Mouse (Mus musculus) myocyte (in vitro differentiated cells): ENCODE measurements around the gene Btbd6. TPM values are rescaled to one million over a fixed set of nuclear protein-coding genes. Genes with fewer than 3 reads are reported as not detected.

Experiments
- H3K27me3 ChIP-seq: one replicate; pipeline ENCODE4 v1.6.1; 2011; ENCODE audit not compliant: control insufficient read depth, insufficient read depth, insufficient read length
- H3K36me3 ChIP-seq: one replicate; pipeline ENCODE4 v1.6.1; 2011; ENCODE audit not compliant: control insufficient read depth, insufficient read depth
- H3K4me2 ChIP-seq: one replicate; pipeline ENCODE4 v1.6.1; 2011; ENCODE audit warnings: low read depth, control low read depth
- H3K4me3 ChIP-seq: one replicate; pipeline ENCODE4 v1.5.1; 2011; ENCODE audit warnings: mild to moderate bottlenecking, control low read depth, moderate library complexity
- H3K79me2 ChIP-seq: one replicate; pipeline ENCODE4 v1.6.1; 2011; ENCODE audit not compliant: control insufficient read depth, insufficient read depth
- H3ac ChIP-seq: one replicate; pipeline ENCODE4 v1.6.1; 2011; ENCODE audit not compliant: control insufficient read depth, insufficient read length
- CEBPB ChIP-seq: IDR thresholded peaks from 2 replicates; pipeline ENCODE4 v1.6.1; 2011; ENCODE audit warnings: mild to moderate bottlenecking, moderate library complexity; ENCODE audit not compliant: poor library complexity, insufficient read depth, severe bottlenecking
- E2F4 ChIP-seq: IDR thresholded peaks from one replicate; pipeline ENCODE4 v1.6.1; 2011; ENCODE audit warnings: mild to moderate bottlenecking, control low read depth, moderate library complexity; ENCODE audit not compliant: insufficient read depth
- MAX ChIP-seq: IDR thresholded peaks from one replicate; pipeline ENCODE4 v1.6.1; 2011; ENCODE audit warnings: low read depth, mild to moderate bottlenecking, control low read depth
- MYOD1 ChIP-seq, 3 experiments: IDR thresholded peaks; one replicate each; pipeline ENCODE4 v1.6.1; 2011; ENCODE audit warnings: control low read depth in 2 of 3, low read depth in 2 of 3, mild to moderate bottlenecking in 2 of 3, moderate library complexity in 1 of 3; ENCODE audit not compliant: insufficient read length in 2 of 3, control insufficient read depth in 1 of 3
- MYOG ChIP-seq, 3 experiments: IDR thresholded peaks; one replicate each; pipeline ENCODE4 v1.6.1; 2011; ENCODE audit warnings: control low read depth in 2 of 3, low read depth in 2 of 3, mild to moderate bottlenecking in 2 of 3; ENCODE audit not compliant: insufficient read length in 2 of 3, control insufficient read depth in 1 of 3, insufficient read depth in 1 of 3
- POLR2A ChIP-seq: IDR thresholded peaks from one replicate; pipeline ENCODE4 v1.6.1; 2011; ENCODE audit warnings: low read depth, mild to moderate bottlenecking, control low read depth, moderate library complexity; ENCODE audit not compliant: insufficient read length
- POLR2AphosphoS2 ChIP-seq: IDR thresholded peaks from one replicate; pipeline ENCODE4 v1.6.1; 2011; ENCODE audit warnings: low read depth, control low read depth; ENCODE audit not compliant: insufficient read length
- REST ChIP-seq: IDR thresholded peaks from one replicate; pipeline ENCODE4 v1.6.1; 2011; ENCODE audit warnings: mild to moderate bottlenecking, control low read depth, moderate library complexity; ENCODE audit not compliant: insufficient read depth, insufficient read length
- SRF ChIP-seq: IDR thresholded peaks from one replicate; pipeline ENCODE4 v1.6.1; 2011; ENCODE audit warnings: low read depth; ENCODE audit not compliant: control insufficient read depth, insufficient read length
- TCF12 ChIP-seq: IDR thresholded peaks from one replicate; pipeline ENCODE4 v1.6.1; 2011; ENCODE audit warnings: mild to moderate bottlenecking, control low read depth; ENCODE audit not compliant: poor library complexity, insufficient read depth, severe bottlenecking
- TCF3 ChIP-seq: IDR thresholded peaks from one replicate; pipeline ENCODE4 v1.6.1; 2011; ENCODE audit warnings: low read depth, control low read depth; ENCODE audit not compliant: insufficient read length
- USF1 ChIP-seq: IDR thresholded peaks from one replicate; pipeline ENCODE4 v1.6.1; 2011; ENCODE audit warnings: low read depth, mild to moderate bottlenecking, control low read depth, moderate library complexity
- polyA plus RNA-seq: library from polyadenylated mRNA; unstranded; fragments of >200 nt; fragmentation: generic; extraction: Trizol; gene quantifications from one replicate; pipeline ENCODE4 v1.2.1, GENCODE M21; 2012; ENCODE audit warnings: missing spikeins

Btbd6 gene
- polyA plus RNA-seq, 1 experiment = 16.3 TPM

DNA sequence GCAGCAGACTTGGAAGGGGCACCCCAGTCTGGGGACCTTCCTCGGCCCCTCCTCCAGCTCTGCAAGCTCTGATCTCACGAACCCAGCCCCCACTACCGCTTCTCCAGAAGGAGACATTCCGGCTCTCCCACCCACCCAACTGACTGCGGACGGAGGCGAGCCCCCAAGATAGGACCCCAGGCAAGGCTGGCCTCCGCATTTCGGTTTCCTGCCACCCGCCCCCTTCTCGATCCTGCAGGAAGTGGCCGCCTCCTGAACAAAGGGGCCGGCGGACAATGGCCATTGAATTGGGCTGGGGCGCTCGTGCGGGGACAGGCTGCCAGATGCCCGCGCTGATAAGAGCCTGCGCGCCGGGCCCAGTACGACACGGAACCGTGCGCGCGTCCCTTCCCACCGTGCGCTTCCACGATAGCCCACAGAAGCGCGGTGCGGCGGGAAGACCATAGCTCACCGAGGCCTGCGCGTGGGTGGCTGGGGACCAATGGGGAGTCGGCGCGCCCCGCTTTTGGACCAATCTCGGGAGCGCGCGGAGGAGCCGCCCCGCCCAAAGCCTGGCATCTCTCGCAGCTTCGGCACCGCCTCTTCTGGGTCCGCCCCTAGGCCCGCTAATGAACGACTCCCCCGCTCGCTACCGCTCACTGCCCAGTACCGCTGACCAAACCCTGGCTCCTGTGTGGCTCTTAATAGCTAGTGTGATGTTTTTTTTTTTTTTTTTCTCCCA is 26.1 kb upstream of the Btbd6 start:
- Histone ChIP-seq H3K36me3 (no peaks in the 10 kb centered on the region), H3K79me2 (no peaks in the 10 kb centered on the region), H3K4me2 (peak overlapping the region; percentile 84), H3K4me3 (peak overlapping the region; percentile 32), H3K27me3 (no peaks in the 10 kb centered on the region), H3ac (peak overlapping the region; percentile 7)
- TF ChIP-seq POLR2A (peak; percentile 83), USF1 (no peak), POLR2AphosphoS2 (peak; percentile 94)

- TF ChIP-seq TCF12 = no peak
- peak; percentile 1 for TF ChIP-seq POLR2A
- no peak for TF ChIP-seq MYOG (IDR thresholded peaks at IDR 0.05; ENCODE audit: control insufficient read depth in 1 of 3, insufficient read depth in 1 of 3, insufficient read length in 2 of 3, low read depth in 2 of 3)
- Histone ChIP-seq H3K79me2 (no peaks in the 10 kb centered on the region), H3K4me2 (peak overlapping the region; percentile 84)
Measured at GRCm38 (mm10) chr12:112950761-112951129, 25.5 kb upstream of the Btbd6 start.

GRCm38 (mm10) chr12:112951150-112951842 is 25.0 kb upstream of the Btbd6 start:
- peak overlapping the region; percentile 84 for H3K4me2 ChIP-seq
- TF ChIP-seq MYOG (IDR thresholded peaks at IDR 0.05; ENCODE audit: control insufficient read depth in 1 of 3, insufficient read depth in 1 of 3, insufficient read length in 2 of 3, low read depth in 2 of 3) (peak in 2 of 3 experiments; percentile 10 to 61), MYOD1 (IDR thresholded peaks at IDR 0.05; ENCODE audit: control insufficient read depth in 1 of 3, insufficient read length in 2 of 3, low read depth in 2 of 3) (peak in 2 of 3 experiments; percentile 9 to 60), POLR2A (no peak), TCF3 (no peak), CEBPB (no peak), POLR2AphosphoS2 (no peak), E2F4 (no peak), TCF12 (peak; percentile 11)
- H3K27me3 ChIP-seq = no peaks in the 10 kb centered on the region
- no peaks in the 10 kb centered on the region for H3K79me2 ChIP-seq
- H3ac ChIP-seq = no peak overlapping the region
- H3K4me3 ChIP-seq = peak overlapping the region; percentile 32
- no peaks in the 10 kb centered on the region for H3K36me3 ChIP-seq

More at GRCm38 (mm10) chr12:112950761-112951129, 25.5 kb upstream of the Btbd6 start:
- Histone ChIP-seq H3K27me3 (no peaks in the 10 kb centered on the region), H3K4me3 (peak overlapping the region; percentile 32), H3K36me3 (no peaks in the 10 kb centered on the region), H3ac (peak overlapping the region; percentile 7)

DNA sequence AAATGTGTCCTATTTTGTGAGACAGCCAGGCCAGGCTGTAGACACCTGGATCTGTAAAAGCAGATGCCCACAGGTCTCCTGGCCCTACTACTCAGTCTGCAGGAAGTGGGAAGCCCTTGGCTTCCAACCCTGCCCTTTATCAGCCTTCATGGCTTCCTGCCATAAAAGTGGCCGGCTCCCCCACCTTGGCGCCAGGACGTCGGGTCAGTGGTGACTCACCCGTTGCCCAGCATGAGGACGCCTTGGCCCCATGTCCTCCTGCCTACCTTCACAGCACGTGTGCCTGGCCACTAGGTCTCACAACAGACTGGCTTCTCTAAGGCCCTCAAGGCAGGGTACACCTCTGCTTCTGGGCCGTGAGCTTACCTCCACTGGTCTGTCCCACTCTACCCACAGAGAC is 23.8 kb upstream of the Btbd6 start:
- no peak for TF ChIP-seq USF1
- peak; percentile 95 for TF ChIP-seq POLR2AphosphoS2
- peak; percentile 47 for TF ChIP-seq POLR2A
- TF ChIP-seq MYOD1 (IDR thresholded peaks at IDR 0.05; ENCODE audit: control insufficient read depth in 1 of 3, insufficient read length in 2 of 3, low read depth in 2 of 3) = peak in 1 of 3 experiments; percentile 40
- no peak for TF ChIP-seq TCF3
- no peak for TF ChIP-seq E2F4
- no peak for TF ChIP-seq SRF
- no peaks in the 10 kb centered on the region for H3K79me2 ChIP-seq
- no peaks in the 10 kb centered on the region for H3K27me3 ChIP-seq
- peak overlapping the region; percentile 84 for H3K4me2 ChIP-seq
- H3K36me3 ChIP-seq = no peaks in the 10 kb centered on the region
- no peak overlapping the region for H3ac ChIP-seq
- no peak overlapping the region for H3K4me3 ChIP-seq

DNA sequence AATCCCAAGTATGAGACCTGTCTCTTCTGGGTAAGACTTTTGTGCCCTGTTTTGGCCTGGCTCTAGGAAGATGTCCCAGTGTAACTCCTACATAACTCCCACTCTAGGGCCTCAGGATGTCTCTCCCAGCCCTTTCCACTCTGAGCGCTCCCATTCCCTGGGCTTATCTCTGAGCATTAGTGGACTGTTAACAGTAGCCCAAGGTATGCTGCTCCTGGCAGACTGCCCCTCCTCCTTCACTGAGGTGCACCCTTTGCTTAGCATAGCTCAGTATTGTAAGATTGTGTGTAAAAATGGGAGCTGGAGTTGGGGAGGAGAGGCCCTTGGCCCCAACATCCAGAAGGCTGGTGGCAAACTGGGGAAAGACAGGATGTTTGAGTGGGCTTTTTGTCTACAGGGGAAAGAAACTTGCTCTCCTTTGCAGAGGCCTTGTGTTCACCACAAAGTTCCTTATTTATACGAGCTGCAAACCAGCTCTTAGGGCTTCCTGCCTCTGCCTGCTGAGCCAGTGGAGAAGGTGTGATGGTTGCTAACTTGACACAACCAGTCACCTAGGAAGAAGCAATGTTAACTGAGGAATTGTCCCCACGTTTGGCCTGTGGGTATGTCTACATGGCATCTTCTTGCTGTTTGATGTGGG is 23.2 kb upstream of the Btbd6 start:
- Histone ChIP-seq H3K4me2 (no peak overlapping the region), H3K4me3 (no peak overlapping the region), H3K36me3 (no peaks in the 10 kb centered on the region), H3K27me3 (no peaks in the 10 kb centered on the region), H3ac (no peak overlapping the region), H3K79me2 (no peaks in the 10 kb centered on the region)
- no peak for TF ChIP-seq MYOG (IDR thresholded peaks at IDR 0.05; ENCODE audit: control insufficient read depth in 1 of 3, insufficient read depth in 1 of 3, insufficient read length in 2 of 3, low read depth in 2 of 3)
- no peak for TF ChIP-seq SRF
- no peak for TF ChIP-seq CEBPB
- no peak for TF ChIP-seq MAX
- no peak for TF ChIP-seq TCF3
- TF ChIP-seq POLR2A = no peak
- no peak for TF ChIP-seq E2F4
- no peak for TF ChIP-seq USF1
- TF ChIP-seq TCF12 = no peak
- TF ChIP-seq MYOD1 (IDR thresholded peaks at IDR 0.05; ENCODE audit: control insufficient read depth in 1 of 3, insufficient read length in 2 of 3, low read depth in 2 of 3) = no peak
- no peak for TF ChIP-seq REST
